Mouse (Mus musculus): ENCODE data around the gene Gm853. TPM values are rescaled to one million over a fixed set of nuclear protein-coding genes. Genes with fewer than 3 reads are reported as not detected.
"Not testable (repeated sequence)": the region's sequence is repeated elsewhere in the genome, so short reads cannot be mapped to it uniquely, and the experiment has no call there.

Gm853 gene
- polyA plus RNA-seq, 1 experiment from 2014 or later, result 0.11 TPM

DNA sequence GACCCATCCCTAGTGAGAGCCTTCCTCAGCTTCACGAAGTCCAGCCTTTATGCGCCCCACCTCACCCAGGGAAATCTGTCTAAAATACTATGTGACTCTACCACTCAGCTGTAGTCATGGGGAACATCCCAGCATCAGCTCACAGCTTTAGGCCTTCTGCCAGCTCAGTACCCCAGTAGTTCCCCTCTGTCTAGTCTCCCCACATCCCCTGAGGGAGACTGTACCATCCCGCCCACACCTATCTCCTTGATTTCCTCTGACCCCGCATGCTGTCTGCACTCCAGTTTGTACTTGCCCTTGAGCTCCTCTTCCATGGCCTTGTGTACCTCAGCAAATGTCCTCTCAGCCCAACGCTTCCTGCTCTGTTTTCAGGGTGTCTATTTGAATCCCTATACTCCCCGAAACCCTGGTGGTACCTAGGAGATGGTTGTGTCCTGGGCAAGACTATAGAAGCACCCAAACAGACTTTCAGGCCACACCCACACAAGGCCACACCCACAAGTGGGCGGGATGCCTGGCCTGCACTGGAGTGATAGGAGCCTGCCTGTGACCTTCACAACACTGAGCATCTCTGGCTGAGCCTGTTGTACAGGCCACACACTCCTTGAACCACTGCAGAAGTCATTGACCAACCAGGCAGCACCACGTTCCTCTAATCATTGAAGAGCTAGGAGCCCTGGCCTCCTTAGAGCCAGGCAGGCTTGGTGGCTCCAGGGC is 30.4 kb upstream of the Gm853 start:
- no peak overlapping the region for H3K4me2 ChIP-seq (ENCODE audit: low read length)
- no peaks in the 10 kb centered on the region for H3K27me3 ChIP-seq (replicated peaks; ENCODE audit: control insufficient read depth, insufficient read depth, low read length)
- H3K9me3 ChIP-seq (replicated peaks; ENCODE audit: control insufficient read depth, low read length), result no peaks in the 10 kb centered on the region
- 70% methylated on average over 8 of the region's 8 CpGs for WGBS
- no peaks in the 10 kb centered on the region for H3K4me1 ChIP-seq (ENCODE audit: control insufficient read depth, insufficient read depth, low read length)
- H3K36me3 ChIP-seq (ENCODE audit: control insufficient read depth, insufficient read depth, low read length), result peaks cover 70% of the 10 kb centered on the region
- no peak overlapping the region for H3K4me3 ChIP-seq (ENCODE audit: low read depth, low read length)
- ATAC-seq, result no peak
- no peak overlapping the region for H3K27ac ChIP-seq (ENCODE audit: low read depth, low read length)
- DNase-seq (ENCODE audit: low spot score), result no peak
- H3K9ac ChIP-seq (ENCODE audit: low read length), result no peak overlapping the region

DNA sequence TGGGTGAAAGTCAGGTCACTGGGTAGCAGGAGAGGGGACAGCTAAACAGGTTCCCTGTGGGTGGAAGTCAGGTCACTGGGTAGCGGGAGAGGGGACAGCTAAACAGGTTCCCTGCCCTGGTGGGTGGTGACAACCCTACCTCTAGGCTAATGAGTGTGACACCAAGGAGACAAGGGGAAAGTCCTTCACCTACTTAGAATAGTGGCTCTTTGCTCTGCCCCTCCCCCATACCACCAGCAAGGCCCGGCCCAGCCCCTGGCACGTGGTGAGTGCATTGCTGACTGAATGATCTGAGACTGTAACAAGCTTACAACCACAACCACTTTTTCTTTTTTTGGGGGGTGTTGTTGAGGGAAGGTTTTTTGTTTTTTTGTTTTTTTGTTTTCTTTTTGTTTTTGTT is 29.6 kb upstream of the Gm853 start:
- 37% methylated on average over 3 of the region's 3 CpGs for WGBS
- Histone ChIP-seq H3K9me3 (replicated peaks; ENCODE audit: control insufficient read depth, low read length) (no peaks in the 10 kb centered on the region), H3K4me3 (ENCODE audit: low read depth, low read length) (no peak overlapping the region), H3K27me3 (replicated peaks; ENCODE audit: control insufficient read depth, insufficient read depth, low read length) (no peaks in the 10 kb centered on the region), H3K9ac (ENCODE audit: low read length) (no peak overlapping the region), H3K27ac (ENCODE audit: low read depth, low read length) (no peak overlapping the region), H3K4me2 (ENCODE audit: low read length) (no peak overlapping the region), H3K4me1 (ENCODE audit: control insufficient read depth, insufficient read depth, low read length) (no peaks in the 10 kb centered on the region), H3K36me3 (ENCODE audit: control insufficient read depth, insufficient read depth, low read length) (peaks cover 64% of the 10 kb centered on the region)
- DNase-seq (ENCODE audit: low spot score) (no peak), ATAC-seq (no peak)

DNA sequence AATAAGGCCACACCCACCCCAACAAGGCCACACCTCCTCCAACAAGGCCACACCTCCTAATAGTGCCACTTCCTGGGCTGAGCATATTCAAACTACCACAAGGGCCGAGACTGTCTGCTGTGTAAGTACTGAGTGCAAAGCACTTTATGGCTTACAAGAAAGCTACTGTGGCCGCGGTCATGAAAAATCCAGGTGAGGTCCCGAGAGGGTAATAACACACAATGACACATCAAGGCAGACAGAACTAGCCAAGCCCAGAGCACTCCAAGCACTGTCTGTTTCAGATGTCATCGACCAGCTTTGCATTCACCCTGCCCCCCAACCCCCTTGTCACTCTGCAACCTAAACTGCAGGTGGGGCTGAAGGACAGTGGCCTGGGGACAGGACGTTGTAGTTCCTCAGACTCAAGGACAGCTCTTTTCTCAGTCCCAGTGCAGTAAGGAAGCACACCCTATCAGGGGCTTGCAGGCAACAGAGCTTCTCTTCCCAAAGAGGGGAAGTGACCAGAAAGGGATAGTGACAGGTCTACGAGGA is 29.0 kb upstream of the Gm853 start:
- Histone ChIP-seq H3K27me3 (replicated peaks; ENCODE audit: control insufficient read depth, insufficient read depth, low read length) (no peaks in the 10 kb centered on the region), H3K27ac (ENCODE audit: low read depth, low read length) (no peak overlapping the region), H3K4me1 (ENCODE audit: control insufficient read depth, insufficient read depth, low read length) (no peaks in the 10 kb centered on the region), H3K36me3 (ENCODE audit: control insufficient read depth, insufficient read depth, low read length) (peaks cover 58% of the 10 kb centered on the region), H3K4me3 (ENCODE audit: low read depth, low read length) (no peak overlapping the region), H3K4me2 (ENCODE audit: low read length) (no peak overlapping the region), H3K9me3 (replicated peaks; ENCODE audit: control insufficient read depth, low read length) (no peaks in the 10 kb centered on the region), H3K9ac (ENCODE audit: low read length) (no peak overlapping the region)
- no peak for ATAC-seq
- DNase-seq (ENCODE audit: low spot score), result no peak
- WGBS, result 49% methylated on average over 7 of the region's 7 CpGs

DNA sequence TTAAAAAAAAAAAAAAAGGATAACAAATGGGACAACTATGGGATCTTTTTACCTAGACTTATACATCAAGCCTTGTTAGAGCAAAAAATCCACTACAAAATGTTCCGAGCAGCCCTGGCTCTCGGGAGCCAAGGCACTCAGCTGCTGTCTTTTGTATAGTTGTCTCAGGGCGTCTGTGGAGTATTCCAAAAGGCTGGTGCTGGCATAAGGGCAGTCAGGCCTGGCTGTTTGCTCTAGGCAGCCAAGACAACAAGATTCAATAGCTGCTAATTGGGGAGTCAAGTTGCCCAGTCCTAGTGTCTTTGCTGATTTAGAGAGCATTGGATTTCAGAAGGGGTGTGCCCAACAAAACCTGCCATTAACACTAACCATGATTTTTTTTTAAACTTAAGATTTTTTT is 26.4 kb upstream of the Gm853 start:
- ATAC-seq, result no peak

DNA sequence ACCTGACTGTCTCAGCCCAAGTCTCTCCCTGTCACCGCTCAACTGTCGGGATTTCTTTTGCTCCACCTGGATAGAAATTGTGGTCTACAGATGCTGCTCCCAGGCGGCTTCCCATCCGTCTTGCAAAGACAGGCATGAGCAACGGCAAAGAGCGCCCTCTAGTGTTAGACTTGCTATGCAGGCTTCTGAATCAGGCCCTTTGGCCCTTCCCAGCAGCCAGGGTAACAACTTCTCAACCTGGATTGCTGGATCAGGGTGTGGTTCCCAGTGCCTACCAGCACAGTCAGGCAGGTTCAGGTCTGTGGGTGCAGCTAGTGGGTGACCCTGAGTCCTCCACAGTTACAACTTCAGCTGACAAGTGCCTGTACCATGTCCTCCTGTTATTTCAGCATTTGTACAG is 23.9 kb upstream of the Gm853 start:
- ATAC-seq (peak; percentile 54; the same call in 1 of the 2 replicates), DNase-seq (ENCODE audit: low spot score) (peak; percentile 88)
- Histone ChIP-seq H3K36me3 (ENCODE audit: control insufficient read depth, insufficient read depth, low read length) (peaks cover 7% of the 10 kb centered on the region), H3K4me3 (ENCODE audit: low read depth, low read length) (no peak overlapping the region), H3K9ac (ENCODE audit: low read length) (no peak overlapping the region), H3K4me1 (ENCODE audit: control insufficient read depth, insufficient read depth, low read length) (no peaks in the 10 kb centered on the region), H3K9me3 (replicated peaks; ENCODE audit: control insufficient read depth, low read length) (no peaks in the 10 kb centered on the region), H3K27ac (ENCODE audit: low read depth, low read length) (no peak overlapping the region), H3K4me2 (ENCODE audit: low read length) (no peak overlapping the region), H3K27me3 (replicated peaks; ENCODE audit: control insufficient read depth, insufficient read depth, low read length) (no peaks in the 10 kb centered on the region)
- WGBS, result 4% methylated on average over 6 of the region's 6 CpGs

More for the DNA sequence above, 26.4 kb upstream of the Gm853 start:
- WGBS, result 39% methylated on average over 3 of the region's 3 CpGs
- no peak overlapping the region for H3K9ac ChIP-seq (ENCODE audit: low read length)
- H3K9me3 ChIP-seq (replicated peaks; ENCODE audit: control insufficient read depth, low read length), result no peaks in the 10 kb centered on the region
- H3K4me2 ChIP-seq (ENCODE audit: low read length), result no peak overlapping the region
- H3K4me1 ChIP-seq (ENCODE audit: control insufficient read depth, insufficient read depth, low read length), result no peaks in the 10 kb centered on the region
- no peaks in the 10 kb centered on the region for H3K27me3 ChIP-seq (replicated peaks; ENCODE audit: control insufficient read depth, insufficient read depth, low read length)
- peak; percentile 60 for DNase-seq (ENCODE audit: low spot score)
- no peak overlapping the region for H3K27ac ChIP-seq (ENCODE audit: low read depth, low read length)
- H3K36me3 ChIP-seq (ENCODE audit: control insufficient read depth, insufficient read depth, low read length), result peaks cover 32% of the 10 kb centered on the region
- no peak overlapping the region for H3K4me3 ChIP-seq (ENCODE audit: low read depth, low read length)

DNA sequence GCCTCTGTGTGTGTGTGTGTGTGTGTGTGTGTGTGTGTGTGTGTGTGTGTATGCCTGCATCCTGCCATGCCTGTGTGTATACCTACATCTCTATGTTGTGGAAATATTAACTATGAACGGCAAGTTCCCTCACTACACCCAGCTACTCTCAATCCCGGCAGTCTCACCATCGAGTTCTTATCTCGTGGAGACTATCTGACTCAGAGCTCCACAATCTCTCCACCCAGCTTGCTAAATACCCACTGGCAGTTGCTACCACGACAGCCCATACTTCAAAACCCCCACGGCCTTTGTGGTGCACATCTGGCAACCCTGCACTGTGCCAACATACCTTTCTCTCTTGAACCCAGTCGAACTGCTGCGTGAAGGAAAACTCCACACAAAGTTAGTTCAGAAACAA is 22.5 kb upstream of the Gm853 start:
- H3K9ac ChIP-seq (ENCODE audit: low read length), result no peak overlapping the region
- no peaks in the 10 kb centered on the region for H3K9me3 ChIP-seq (replicated peaks; ENCODE audit: control insufficient read depth, low read length)
- no peaks in the 10 kb centered on the region for H3K4me1 ChIP-seq (ENCODE audit: control insufficient read depth, insufficient read depth, low read length)
- H3K27ac ChIP-seq (ENCODE audit: low read depth, low read length), result no peak overlapping the region
- H3K36me3 ChIP-seq (ENCODE audit: control insufficient read depth, insufficient read depth, low read length), result no peaks in the 10 kb centered on the region
- ATAC-seq (no peak), DNase-seq (ENCODE audit: low spot score) (no peak)
- no peaks in the 10 kb centered on the region for H3K27me3 ChIP-seq (replicated peaks; ENCODE audit: control insufficient read depth, insufficient read depth, low read length)
- no peak overlapping the region for H3K4me2 ChIP-seq (ENCODE audit: low read length)
- no peak overlapping the region for H3K4me3 ChIP-seq (ENCODE audit: low read depth, low read length)
- WGBS, result 85% methylated on average over 8 of the region's 8 CpGs

DNA sequence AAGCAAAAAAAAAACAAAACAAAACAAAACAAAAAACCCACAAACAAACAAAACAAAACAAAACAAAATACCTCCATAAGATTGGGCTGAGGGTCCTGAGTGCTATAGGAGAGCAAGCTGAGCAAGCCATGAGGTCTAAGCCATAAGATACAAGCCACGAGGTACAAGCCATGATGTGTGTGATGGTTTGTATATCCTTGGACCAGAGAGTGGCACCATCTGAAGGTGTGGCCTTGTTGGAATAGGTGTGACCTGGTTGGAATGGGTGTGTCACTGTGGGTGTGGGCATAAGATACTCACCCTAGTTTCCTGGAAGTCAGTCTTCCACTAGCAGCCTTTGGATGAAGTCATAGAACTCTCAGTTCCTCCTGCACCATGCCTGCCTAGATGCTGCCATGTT is 21.4 kb upstream of the Gm853 start:
- H3K9ac ChIP-seq (ENCODE audit: low read length); H3K4me1 ChIP-seq (ENCODE audit: control insufficient read depth, insufficient read depth, low read length); H3K36me3 ChIP-seq (ENCODE audit: control insufficient read depth, insufficient read depth, low read length); H3K27me3 ChIP-seq (replicated peaks; ENCODE audit: control insufficient read depth, insufficient read depth, low read length); DNase-seq (ENCODE audit: low spot score); H3K4me3 ChIP-seq (ENCODE audit: low read depth, low read length); H3K27ac ChIP-seq (ENCODE audit: low read depth, low read length); H3K4me2 ChIP-seq (ENCODE audit: low read length); H3K9me3 ChIP-seq (replicated peaks; ENCODE audit: control insufficient read depth, low read length); ATAC-seq: not testable (repeated sequence)
- 67% methylated on average over 1 of the region's 1 CpGs for WGBS

DNA sequence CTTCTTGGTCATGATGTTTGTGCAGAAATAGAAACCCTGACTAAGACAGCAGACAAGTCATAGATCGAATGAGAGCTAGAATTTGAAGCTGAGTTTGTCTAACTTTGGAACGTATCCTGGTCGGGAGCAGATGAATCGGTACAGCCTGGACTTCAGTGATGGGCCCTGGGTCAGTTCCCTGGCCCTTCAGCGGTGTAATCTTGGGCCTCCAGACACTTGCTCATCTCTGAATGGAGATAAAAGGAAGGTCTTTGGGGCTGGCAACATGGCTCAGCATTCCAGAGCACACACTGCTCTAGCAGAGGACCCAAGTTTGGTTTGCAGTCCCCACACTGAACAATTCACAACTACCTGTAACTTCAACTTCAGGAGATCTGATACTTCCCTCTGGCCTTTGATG is 20.8 kb upstream of the Gm853 start:
- no peak overlapping the region for H3K4me3 ChIP-seq (ENCODE audit: low read depth, low read length)
- DNase-seq (ENCODE audit: low spot score) (no peak), ATAC-seq (no peak)
- H3K4me2 ChIP-seq (ENCODE audit: low read length), result no peak overlapping the region
- no peaks in the 10 kb centered on the region for H3K27me3 ChIP-seq (replicated peaks; ENCODE audit: control insufficient read depth, insufficient read depth, low read length)
- no peaks in the 10 kb centered on the region for H3K4me1 ChIP-seq (ENCODE audit: control insufficient read depth, insufficient read depth, low read length)
- 92% methylated on average over 5 of the region's 5 CpGs for WGBS
- H3K36me3 ChIP-seq (ENCODE audit: control insufficient read depth, insufficient read depth, low read length), result no peaks in the 10 kb centered on the region
- H3K27ac ChIP-seq (ENCODE audit: low read depth, low read length), result no peak overlapping the region
- H3K9me3 ChIP-seq (replicated peaks; ENCODE audit: control insufficient read depth, low read length), result no peaks in the 10 kb centered on the region
- no peak overlapping the region for H3K9ac ChIP-seq (ENCODE audit: low read length)

- H3K9me3 ChIP-seq (replicated peaks; ENCODE audit: control insufficient read depth, low read length), result no peaks in the 10 kb centered on the region
- WGBS, result 33% methylated on average over 5 of the region's 5 CpGs
- no peak overlapping the region for H3K4me3 ChIP-seq (ENCODE audit: low read depth, low read length)
- no peaks in the 10 kb centered on the region for H3K27me3 ChIP-seq (replicated peaks; ENCODE audit: control insufficient read depth, insufficient read depth, low read length)
- ATAC-seq, result no peak
- H3K4me2 ChIP-seq (ENCODE audit: low read length), result no peak overlapping the region
- no peaks in the 10 kb centered on the region for H3K36me3 ChIP-seq (ENCODE audit: control insufficient read depth, insufficient read depth, low read length)
- DNase-seq (ENCODE audit: low spot score), result no peak
- H3K27ac ChIP-seq (ENCODE audit: low read depth, low read length), result no peak overlapping the region
- H3K4me1 ChIP-seq (ENCODE audit: control insufficient read depth, insufficient read depth, low read length), result no peaks in the 10 kb centered on the region
- no peak overlapping the region for H3K9ac ChIP-seq (ENCODE audit: low read length)
Observed at GRCm38 (mm10) chr4:130240695-130241094, 18.5 kb upstream of the Gm853 start.

Data from forebrain, embryonic 14.5 days (tissue).